Mouse (Mus musculus) midbrain, embryonic 12.5 days (tissue): Measurements from ENCODE around the gene Cpne4. TPM values are rescaled to one million over a fixed set of nuclear protein-coding genes. Genes with fewer than 3 reads are reported as not detected.
A peak's percentile ranks its signal among the peaks of the same experiment; 100 is the strongest.

Experiments used
- ATAC-seq: fragments of 200-750 bp; cut with Nextera tagmentation; 2 replicates; pipeline ENCODE4 v1.8.0; 2017; ENCODE audit warnings: low read depth, moderate TSS enrichment, moderate library complexity; ENCODE audit not compliant: low FRiP score
- H3K27ac ChIP-seq: fragments of 300-500 bp; sonication (generic); replicated peaks from 2 replicates; pipeline ENCODE4 v1.5.1; 2016; ENCODE audit warnings: mild to moderate bottlenecking
- H3K27me3 ChIP-seq: fragments of 300-500 bp; sonication (generic); 2 replicates; pipeline ENCODE4 v1.6.1; 2016; ENCODE audit warnings: mild to moderate bottlenecking
- H3K36me3 ChIP-seq: fragments of 300-500 bp; sonication (generic); 2 replicates; pipeline ENCODE4 v1.6.1; 2016
- H3K4me1 ChIP-seq: fragments of 300-500 bp; sonication (generic); 2 replicates; pipeline ENCODE4 v1.6.1; 2016
- H3K4me2 ChIP-seq: fragments of 300-500 bp; sonication (generic); replicated peaks from 2 replicates; pipeline ENCODE4 v1.6.1; 2016; ENCODE audit warnings: mild to moderate bottlenecking, moderate library complexity
- H3K4me3 ChIP-seq: fragments of 300-500 bp; sonication (generic); 2 replicates; pipeline ENCODE4 v1.5.1; 2016; ENCODE audit warnings: mild to moderate bottlenecking
- H3K9ac ChIP-seq: fragments of 300-500 bp; sonication (generic); replicated peaks from 2 replicates; pipeline ENCODE4 v1.6.1; 2016; ENCODE audit warnings: mild to moderate bottlenecking, moderate library complexity
- H3K9me3 ChIP-seq: fragments of 300-500 bp; sonication (generic); 2 replicates; pipeline ENCODE4 v1.6.1; 2016; ENCODE audit warnings: mild to moderate bottlenecking
- WGBS: fragments of 180-500 bp; shearing (Covaris S2); methylation state at CpG from one replicate; pipeline ENCODE4 v1.1.7; 2016; 5-methylcytosine and 5-hydroxymethylcytosine counted together
- polyA plus RNA-seq: library from polyadenylated mRNA; unstranded; fragments of >200 nt; fragmentation: Nextera tagmentation; extraction: Ambion mirVana; gene quantifications from 2 replicates; pipeline ENCODE4 v1.2.1, GENCODE M21; 2016

The Cpne4 gene
- 3.8 and 3.9 TPM in 2 replicates for polyA plus RNA-seq

DNA sequence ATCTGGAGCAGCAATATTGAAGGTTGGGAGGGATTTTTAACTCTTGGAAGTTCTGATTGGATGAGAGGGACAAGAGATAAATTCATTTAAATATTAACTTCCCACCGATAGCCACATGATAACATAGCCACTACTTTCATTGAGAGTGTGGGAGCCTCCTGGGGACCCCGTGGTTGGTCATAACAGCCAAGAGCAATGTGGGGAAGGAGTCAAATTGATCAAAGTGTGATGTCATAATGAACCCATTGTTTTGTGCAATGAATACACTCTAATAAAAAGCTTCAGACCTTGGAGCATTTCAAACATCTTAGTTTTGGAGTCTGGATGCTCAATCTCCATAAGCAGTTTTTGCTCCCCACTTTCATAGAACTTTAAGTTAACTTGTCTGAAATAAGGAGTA is at the start of gene Cpne4:
Gene Cpne4 (plus strand): TSS at position 301 of the 400 bp plus-strand sequence.
- Histone ChIP-seq H3K4me3 (no peak within 1 kb of the TSS), H3K27ac (no peak within 1 kb of the TSS), H3K4me2 (no peak within 1 kb of the TSS), H3K36me3 (no peaks in the 10 kb centered on the region), H3K9me3 (no peaks in the 10 kb centered on the region), H3K4me1 (no peaks in the 10 kb centered on the region), H3K27me3 (no peaks in the 10 kb centered on the region), H3K9ac (no peak within 1 kb of the TSS)
- WGBS = 96% methylated on average over 2 of the region's 2 CpGs
- ATAC-seq = no peak

DNA sequence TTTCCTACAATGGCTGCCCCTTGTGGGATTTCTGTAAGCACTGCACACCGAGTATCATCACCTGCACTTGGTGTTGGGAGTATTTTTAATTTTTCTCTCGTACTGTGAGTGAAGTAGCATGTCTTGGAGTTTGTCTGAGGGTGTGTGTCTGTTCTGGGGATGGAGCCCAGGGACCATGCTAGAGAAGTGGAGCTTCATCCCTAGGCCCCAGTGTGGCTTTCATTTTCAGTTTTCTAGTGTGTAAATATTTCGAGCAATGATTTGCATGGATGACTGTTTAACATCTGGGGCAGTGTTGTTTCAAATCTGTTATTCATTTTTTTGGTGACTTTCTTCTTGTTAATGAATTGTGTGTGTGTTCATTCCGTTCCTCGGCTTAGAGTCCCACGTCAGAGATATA is 31.9 kb upstream of the Cpne4 start:
- Histone ChIP-seq H3K4me3 (no peak overlapping the region), H3K9me3 (no peaks in the 10 kb centered on the region), H3K4me1 (no peaks in the 10 kb centered on the region), H3K27me3 (no peaks in the 10 kb centered on the region), H3K36me3 (no peaks in the 10 kb centered on the region), H3K27ac (no peak overlapping the region), H3K9ac (no peak overlapping the region), H3K4me2 (no peak overlapping the region)
- 85% methylated on average over 6 of the region's 6 CpGs for WGBS
- ATAC-seq = no peak

DNA sequence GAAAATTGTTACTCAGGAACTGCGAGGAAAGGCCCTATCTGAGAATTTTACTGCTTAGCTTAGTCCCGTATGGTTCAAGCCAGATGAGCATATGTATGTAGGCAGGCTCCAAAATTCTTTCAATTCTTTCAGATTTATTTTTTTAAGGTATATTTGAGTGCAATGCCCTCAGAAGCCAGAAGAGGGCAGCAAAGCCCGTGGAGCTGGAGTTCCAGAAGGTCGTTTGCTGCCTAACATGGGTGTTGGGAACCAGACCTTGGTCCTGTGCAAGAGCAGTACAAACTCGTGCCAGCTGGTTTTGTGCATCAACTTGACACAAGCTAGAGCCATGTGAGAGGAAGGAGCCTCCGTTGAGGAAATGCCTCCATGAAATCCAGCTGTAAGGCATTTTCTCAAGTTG is 11.6 kb upstream of the Cpne4 start:
- H3K36me3 ChIP-seq = no peaks in the 10 kb centered on the region
- no peaks in the 10 kb centered on the region for H3K27me3 ChIP-seq
- ATAC-seq = no peak

DNA sequence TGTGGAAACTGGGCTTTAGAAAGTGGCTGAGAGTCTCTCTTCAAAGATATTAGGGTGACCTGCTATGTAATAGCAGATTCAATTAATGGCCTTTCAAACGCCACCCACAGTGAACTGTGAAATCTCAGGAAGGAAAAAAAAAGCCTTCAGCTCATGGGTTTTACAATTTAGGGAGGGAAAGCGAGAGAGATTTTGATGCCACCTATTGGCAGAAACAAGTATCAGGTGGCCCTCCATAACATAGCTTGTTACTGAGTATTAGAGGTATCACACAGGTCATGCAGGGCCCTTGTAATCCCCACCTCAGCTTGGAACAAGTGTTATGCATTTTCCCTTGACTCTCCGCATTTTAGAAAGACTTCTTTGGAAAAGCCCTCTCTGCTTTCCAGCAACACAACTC is 18.7 kb downstream of the Cpne4 start:
- no peak overlapping the region for H3K9ac ChIP-seq
- no peak overlapping the region for H3K4me3 ChIP-seq
- H3K9me3 ChIP-seq = no peaks in the 10 kb centered on the region
- H3K4me2 ChIP-seq = no peak overlapping the region
- no peaks in the 10 kb centered on the region for H3K36me3 ChIP-seq
- peaks cover 16% of the 10 kb centered on the region for H3K27me3 ChIP-seq
- ATAC-seq = no peak
- WGBS = 54% methylated on average over 3 of the region's 3 CpGs
- peaks cover 8% of the 10 kb centered on the region for H3K4me1 ChIP-seq
- no peak overlapping the region for H3K27ac ChIP-seq

More for the DNA sequence above, 11.6 kb upstream of the Cpne4 start:
- WGBS = 61% methylated on average over 6 of the region's 6 CpGs
- Histone ChIP-seq H3K4me1 (no peaks in the 10 kb centered on the region), H3K27ac (no peak overlapping the region), H3K9me3 (no peaks in the 10 kb centered on the region), H3K4me2 (no peak overlapping the region), H3K9ac (no peak overlapping the region), H3K4me3 (no peak overlapping the region)

DNA sequence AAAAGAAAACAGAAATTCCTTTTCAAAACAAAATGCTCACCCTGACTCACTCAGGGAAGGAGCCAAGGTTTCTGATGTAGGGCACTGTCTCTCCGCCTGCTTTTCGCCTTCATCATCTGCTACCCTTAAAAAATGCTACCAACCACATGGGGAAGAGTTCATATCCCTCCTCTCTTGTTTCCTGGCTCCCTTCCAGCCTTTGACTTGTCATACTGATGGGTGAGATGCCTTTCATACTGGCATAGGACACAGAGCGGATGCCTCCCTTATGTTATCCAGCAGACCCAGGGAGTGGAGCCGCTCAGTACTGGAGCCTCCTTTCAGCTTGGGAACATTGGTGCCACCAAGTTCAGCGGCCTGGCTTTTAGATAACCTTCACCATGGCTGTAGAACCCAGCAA is 19.4 kb downstream of the Cpne4 start:
- peaks cover 8% of the 10 kb centered on the region for H3K4me1 ChIP-seq
- H3K36me3 ChIP-seq = no peaks in the 10 kb centered on the region
- peaks cover 22% of the 10 kb centered on the region for H3K27me3 ChIP-seq
- 93% methylated on average over 5 of the region's 5 CpGs for WGBS
- no peak overlapping the region for H3K4me3 ChIP-seq
- H3K27ac ChIP-seq = no peak overlapping the region
- no peak overlapping the region for H3K4me2 ChIP-seq
- no peaks in the 10 kb centered on the region for H3K9me3 ChIP-seq
- ATAC-seq = no peak
- no peak overlapping the region for H3K9ac ChIP-seq

DNA sequence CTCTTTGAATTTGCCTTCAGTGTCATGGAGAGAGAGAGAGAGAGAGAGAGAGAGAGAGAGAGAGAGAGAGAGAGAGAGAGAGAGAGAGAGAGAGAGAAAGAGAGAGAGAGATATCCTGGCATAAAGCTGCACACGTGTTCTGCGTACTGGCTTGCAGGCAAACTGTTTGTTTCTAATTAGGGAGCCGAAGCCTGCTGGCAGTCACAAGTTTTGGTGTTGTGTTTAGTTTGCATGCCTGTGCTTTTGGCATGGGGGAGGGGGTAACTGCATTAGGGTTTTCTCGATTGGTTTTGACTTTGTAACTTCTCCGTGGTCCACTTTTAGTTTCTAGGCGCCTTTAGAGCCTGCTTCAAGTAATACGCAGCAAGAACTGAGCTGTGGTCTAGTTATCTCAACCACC is 20.0 kb downstream of the Cpne4 start:
- WGBS = 74% methylated on average over 7 of the region's 7 CpGs
- Histone ChIP-seq H3K9ac (no peak overlapping the region), H3K4me3 (no peak overlapping the region), H3K36me3 (no peaks in the 10 kb centered on the region), H3K27ac (no peak overlapping the region), H3K27me3 (peaks cover 26% of the 10 kb centered on the region), H3K9me3 (no peaks in the 10 kb centered on the region), H3K4me1 (peaks cover 8% of the 10 kb centered on the region), H3K4me2 (no peak overlapping the region)
- ATAC-seq = no peak

DNA sequence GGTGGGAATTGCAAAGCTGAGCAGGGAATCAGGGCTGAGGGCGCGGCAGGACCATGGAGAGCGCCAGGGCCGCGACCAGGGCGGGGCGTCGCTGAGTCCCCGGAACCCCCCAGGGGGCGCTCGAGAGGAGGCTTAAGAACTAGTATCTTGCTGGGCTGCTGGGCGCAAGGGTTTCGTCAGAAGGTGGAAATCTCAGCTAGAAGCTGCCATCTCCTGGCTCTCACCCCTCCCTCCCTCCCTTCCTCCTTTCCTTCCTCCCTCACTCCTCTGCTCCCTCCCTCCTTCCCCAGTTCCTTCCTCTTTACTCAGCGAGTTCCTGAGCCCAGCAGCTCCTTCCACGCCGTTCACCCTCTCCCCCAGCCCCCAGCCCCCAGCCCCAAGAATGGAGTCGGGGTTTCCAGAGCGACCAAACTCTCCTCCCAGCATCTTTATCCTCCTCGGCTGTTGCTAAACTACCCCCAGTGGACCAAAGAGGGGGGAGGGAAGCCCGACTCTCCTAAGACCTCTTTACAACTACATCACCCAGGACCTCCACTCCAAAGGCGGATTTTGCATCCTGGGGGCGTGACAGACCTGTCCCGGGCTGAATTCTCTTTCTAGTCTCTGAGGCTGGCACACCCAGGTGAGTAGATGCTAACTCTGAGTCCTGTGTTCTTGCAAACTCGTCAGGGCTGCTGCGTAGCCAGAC is 22.5 kb downstream of the Cpne4 start:
- Histone ChIP-seq H3K4me3 (peak overlapping the region; percentile 32), H3K4me1 (peaks cover 8% of the 10 kb centered on the region), H3K36me3 (no peaks in the 10 kb centered on the region), H3K9me3 (no peaks in the 10 kb centered on the region), H3K27ac (no peak overlapping the region), H3K4me2 (peak overlapping the region; percentile 54), H3K27me3 (peaks cover 26% of the 10 kb centered on the region), H3K9ac (0 out of 2 replicates have a peak overlapping the region, but pooled peaks have one; percentile 15)
- WGBS = under 1% methylated on average over 23 of the region's 25 CpGs
- peak; percentile 74 for ATAC-seq

DNA sequence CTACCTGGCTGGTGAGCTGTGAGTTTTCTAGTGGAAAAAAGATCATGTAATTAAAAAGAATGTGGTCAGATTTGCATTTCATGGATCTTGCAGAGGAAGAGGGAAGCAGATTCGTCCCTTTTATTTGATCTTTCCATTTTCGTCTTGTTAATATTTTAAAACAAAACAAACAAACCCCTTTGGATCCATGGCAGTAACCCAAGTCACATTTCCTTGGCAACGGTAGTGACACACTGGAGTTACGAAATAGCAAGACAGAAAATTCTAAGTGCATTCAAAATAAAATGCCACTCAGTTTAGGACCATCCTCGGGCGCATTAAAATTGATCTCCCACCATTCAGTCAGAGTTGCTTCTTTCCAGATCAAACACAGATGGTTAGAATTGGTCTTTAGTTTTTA is 25.8 kb downstream of the Cpne4 start:
- no peaks in the 10 kb centered on the region for H3K36me3 ChIP-seq
- H3K27ac ChIP-seq = no peak overlapping the region
- H3K4me3 ChIP-seq = no peak overlapping the region
- H3K9ac ChIP-seq = no peak overlapping the region
- no peak for ATAC-seq
- no peak overlapping the region for H3K4me2 ChIP-seq
- H3K9me3 ChIP-seq = 0 out of 2 replicates have a peak, but pooled peaks cover 3% of the 10 kb centered on the region
- H3K4me1 ChIP-seq = peaks cover 8% of the 10 kb centered on the region
- 82% methylated on average over 6 of the region's 6 CpGs for WGBS
- H3K27me3 ChIP-seq = peaks cover 26% of the 10 kb centered on the region

DNA sequence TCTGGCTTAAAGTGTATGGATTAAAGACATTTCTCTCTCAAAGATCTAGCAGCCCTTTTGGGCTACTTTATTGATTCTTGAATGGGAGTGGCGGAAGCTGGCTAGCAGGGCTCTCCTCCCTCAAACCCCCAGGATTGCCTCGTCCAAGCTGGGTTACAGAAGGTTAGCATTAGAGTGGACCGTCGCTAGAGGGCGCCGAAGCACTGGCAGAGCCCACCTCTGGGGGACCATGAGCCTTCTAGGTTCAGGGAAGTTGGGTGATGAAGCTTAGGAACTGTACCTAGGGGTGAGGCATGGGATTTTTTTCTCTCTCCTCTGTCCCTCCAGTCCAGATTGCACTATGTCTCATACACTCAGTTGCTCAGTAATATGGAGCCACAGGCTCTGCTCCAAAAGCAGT is 27.4 kb downstream of the Cpne4 start:
- peak; percentile 79; the same call in 1 of the 2 replicates for ATAC-seq
- 1% methylated on average over 6 of the region's 6 CpGs for WGBS
- Histone ChIP-seq H3K4me3 (no peak overlapping the region), H3K9ac (no peak overlapping the region), H3K4me1 (peaks cover 8% of the 10 kb centered on the region), H3K9me3 (0 out of 2 replicates have a peak, but pooled peaks cover 3% of the 10 kb centered on the region), H3K4me2 (no peak overlapping the region), H3K27me3 (peaks cover 24% of the 10 kb centered on the region), H3K27ac (no peak overlapping the region), H3K36me3 (no peaks in the 10 kb centered on the region)

DNA sequence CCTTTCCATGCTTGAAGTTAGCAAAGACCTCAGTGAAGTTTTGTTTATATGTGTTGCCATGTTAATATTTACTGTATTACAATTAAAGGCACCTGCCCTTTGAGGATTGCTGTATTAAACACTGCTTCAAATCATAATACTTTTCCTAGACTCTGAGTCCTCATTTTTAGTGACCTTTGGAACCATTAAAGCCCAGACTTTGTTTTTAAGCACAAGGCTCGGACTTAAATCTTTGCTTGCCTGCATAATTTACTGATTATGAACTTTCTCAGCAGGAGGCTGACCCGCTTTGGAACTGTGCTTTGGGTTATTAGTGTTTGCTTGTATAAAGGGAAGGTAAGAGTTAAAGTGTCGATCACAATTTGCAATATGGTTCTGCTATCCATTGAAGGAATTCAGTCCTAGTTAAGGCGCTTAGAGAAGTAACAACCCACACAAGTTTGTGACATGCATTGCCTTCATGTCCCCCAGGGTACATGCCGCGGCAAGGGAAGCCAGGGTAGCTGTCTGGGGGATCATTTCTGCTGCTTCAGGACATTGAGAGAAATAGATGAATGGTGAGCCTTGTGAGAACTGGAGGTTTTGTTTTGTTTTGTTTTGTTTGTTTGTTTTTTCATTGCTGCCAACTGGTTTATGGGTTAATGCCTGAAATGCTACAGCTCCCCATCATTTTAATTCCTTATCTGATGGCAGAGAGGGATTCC is 35.0 kb downstream of the Cpne4 start:
- Histone ChIP-seq H3K9ac (no peak overlapping the region), H3K36me3 (no peaks in the 10 kb centered on the region), H3K27ac (no peak overlapping the region), H3K4me2 (no peak overlapping the region), H3K4me1 (no peaks in the 10 kb centered on the region), H3K27me3 (no peaks in the 10 kb centered on the region), H3K4me3 (no peak overlapping the region), H3K9me3 (no peaks in the 10 kb centered on the region)
- WGBS = 69% methylated on average over 6 of the region's 6 CpGs
- no peak for ATAC-seq

DNA sequence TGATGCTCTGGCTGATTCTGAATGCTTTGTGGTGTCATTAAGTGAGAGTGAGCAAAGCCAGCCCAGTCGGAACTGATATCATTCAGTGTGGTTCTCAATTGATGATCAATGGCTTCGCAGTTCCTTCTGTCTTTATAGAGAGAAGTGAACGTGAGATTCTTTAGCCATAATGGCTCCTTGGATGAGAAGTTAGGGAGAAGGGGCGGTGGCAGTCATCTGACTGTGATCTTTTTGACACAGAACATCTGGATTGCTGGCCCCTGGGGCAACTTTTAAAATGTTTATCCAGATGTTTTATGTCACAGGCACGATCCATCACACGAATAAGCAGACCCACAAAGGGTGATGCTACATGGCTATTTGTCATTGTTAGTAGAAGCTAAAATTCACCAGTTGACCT is 35.6 kb downstream of the Cpne4 start:
- Histone ChIP-seq H3K4me3 (no peak overlapping the region), H3K27ac (no peak overlapping the region), H3K4me1 (no peaks in the 10 kb centered on the region), H3K9ac (no peak overlapping the region), H3K4me2 (no peak overlapping the region), H3K36me3 (no peaks in the 10 kb centered on the region), H3K9me3 (no peaks in the 10 kb centered on the region), H3K27me3 (no peaks in the 10 kb centered on the region)
- no peak for ATAC-seq
- WGBS = 74% methylated on average over 6 of the region's 6 CpGs

DNA sequence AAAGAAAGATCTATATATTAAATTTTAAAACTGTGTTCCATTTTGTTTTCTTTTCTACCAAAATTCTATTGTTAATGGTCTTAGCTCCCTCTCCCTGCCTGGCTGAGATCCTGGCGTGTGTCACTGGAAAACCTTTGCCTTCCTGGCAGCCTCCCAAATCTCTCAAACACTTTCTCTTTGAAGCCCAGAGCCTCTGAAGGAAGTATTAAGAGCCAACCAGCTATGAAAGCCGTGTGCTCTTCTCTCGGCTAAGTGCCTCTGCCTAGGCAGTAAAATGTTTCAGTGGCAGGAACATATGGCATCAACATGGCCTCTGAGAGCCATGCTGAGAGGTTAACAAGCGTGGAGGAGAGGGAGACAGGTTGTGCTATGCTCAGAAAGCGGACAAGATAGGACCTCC is 47.5 kb downstream of the Cpne4 start:
- Histone ChIP-seq H3K4me3 (no peak overlapping the region), H3K4me2 (no peak overlapping the region), H3K27ac (no peak overlapping the region), H3K36me3 (no peaks in the 10 kb centered on the region), H3K9me3 (no peaks in the 10 kb centered on the region), H3K4me1 (no peaks in the 10 kb centered on the region), H3K27me3 (no peaks in the 10 kb centered on the region), H3K9ac (no peak overlapping the region)
- no peak for ATAC-seq
- WGBS = 50% methylated on average over 5 of the region's 5 CpGs
